In genomic region chr7:16875326-16875725, GRCm38 (mm10) we compare ENCODE assay signal across 8 mouse cellular contexts. TPM values are rescaled to one million over a fixed set of nuclear protein-coding genes. Genes with fewer than 3 reads are reported as not detected.
DNase-seq lines count a peak whose midpoint lies in the region; ATAC-seq and TF ChIP-seq lines count a peak whose summit lies in the region.

No protein-coding gene starts in this region.

- no peak for DNase-seq in left cerebral cortex, adult 2 months (ENCODE audit: extremely low spot score in 1 of 2, low spot score in 2 of 2)
- no peak for DNase-seq in left cerebral cortex, adult 11 months (ENCODE audit: low spot score)
- no peak for DNase-seq in embryonic facial prominence, embryonic 11.5 days (ENCODE audit: low spot score)
- no peak for DNase-seq in hindbrain, postnatal 0 days (ENCODE audit: low spot score)
- no peak for DNase-seq in thymus, postnatal 25 days
- no peak for DNase-seq in gastrocnemius, postnatal 4 days (ENCODE audit: low spot score in 2 of 2)
- no peak for DNase-seq in right cerebral cortex, postnatal 36 days (ENCODE audit: low spot score in 2 of 2)

- intact Hi-C loops in left cerebral cortex, adult 2 months (cut with DNase I), result no loop called here

- peak overlapping the region; percentile 96 for H3K4me3 ChIP-seq in left cerebral cortex, adult 2 months
- peak overlapping the region; percentile 89 for H3K4me3 ChIP-seq in embryonic facial prominence, embryonic 11.5 days (ENCODE audit: low read depth, low read length)
- peak overlapping the region; percentile 69 for H3K4me3 ChIP-seq in hindbrain, postnatal 0 days (ENCODE audit: low read length)
- H3K4me3 ChIP-seq in neural tube, embryonic 12.5 days, result peak overlapping the region; percentile 79

- peak overlapping the region; percentile 90 for H3K9ac ChIP-seq in embryonic facial prominence, embryonic 11.5 days (replicated peaks; ENCODE audit: low read length)
- H3K9ac ChIP-seq in hindbrain, postnatal 0 days (replicated peaks; ENCODE audit: low read length), result peak overlapping the region; percentile 82
- H3K9ac ChIP-seq in neural tube, embryonic 12.5 days, result peak overlapping the region; percentile 88

- under 1% methylated on average over 35 of the region's 42 CpGs for WGBS in embryonic facial prominence, embryonic 11.5 days
- 4% methylated on average over 29 of the region's 42 CpGs for WGBS in hindbrain, postnatal 0 days
- 0% methylated on average over 39 of the region's 42 CpGs for WGBS in neural tube, embryonic 12.5 days

- H3K27ac ChIP-seq in left cerebral cortex, adult 2 months, result peak overlapping the region; percentile 94
- H3K27ac ChIP-seq in embryonic facial prominence, embryonic 11.5 days (replicated peaks; ENCODE audit: low read depth, low read length), result peak overlapping the region; percentile 94
- H3K27ac ChIP-seq in hindbrain, postnatal 0 days, result peak overlapping the region; percentile 83
- H3K27ac ChIP-seq in neural tube, embryonic 12.5 days, result peak overlapping the region; percentile 70

- no peaks in the 10 kb centered on the region for H3K9me3 ChIP-seq in embryonic facial prominence, embryonic 11.5 days (replicated peaks; ENCODE audit: control insufficient read depth, low read length)
- no peaks in the 10 kb centered on the region for H3K9me3 ChIP-seq in hindbrain, postnatal 0 days (ENCODE audit: low read length)
- no peaks in the 10 kb centered on the region for H3K9me3 ChIP-seq in neural tube, embryonic 12.5 days

- ATAC-seq in embryonic facial prominence, embryonic 11.5 days (replicated peaks; ENCODE audit: insufficient number of reproducible peaks, low FRiP score, low TSS enrichment, low read depth), result peak; percentile 25; the same call in 1 of the 2 replicates
- no peak for ATAC-seq in hindbrain, postnatal 0 days
- ATAC-seq in neural tube, embryonic 12.5 days (ENCODE audit: low FRiP score, low read depth), result peak; percentile 55

- H3K4me1 ChIP-seq in embryonic facial prominence, embryonic 11.5 days (ENCODE audit: control insufficient read depth, insufficient read depth, low read length), result peaks cover 2% of the 10 kb centered on the region
- H3K4me1 ChIP-seq in hindbrain, postnatal 0 days (ENCODE audit: insufficient read depth, low read length), result peaks cover 5% of the 10 kb centered on the region
- H3K4me1 ChIP-seq in neural tube, embryonic 12.5 days, result peaks cover 22% of the 10 kb centered on the region

- TF ChIP-seq CTCF in left cerebral cortex, adult 2 months (IDR thresholded peaks at IDR 0.05), result no peak
- no peak for TF ChIP-seq CTCF in hindbrain, postnatal 0 days (IDR thresholded peaks at IDR 0.05; ENCODE audit: low read depth)

- H3K36me3 ChIP-seq in embryonic facial prominence, embryonic 11.5 days (replicated peaks; ENCODE audit: control insufficient read depth, insufficient read depth, low read depth, low read length), result no peaks in the 10 kb centered on the region; the same call in 1 of the 2 replicates
- no peaks in the 10 kb centered on the region for H3K36me3 ChIP-seq in hindbrain, postnatal 0 days (ENCODE audit: insufficient read depth, low read length)
- H3K36me3 ChIP-seq in neural tube, embryonic 12.5 days, result peaks cover 10% of the 10 kb centered on the region; the same call in 1 of the 2 replicates

- peak overlapping the region; percentile 71 for H3K4me2 ChIP-seq in embryonic facial prominence, embryonic 11.5 days (ENCODE audit: low read depth, low read length)
- H3K4me2 ChIP-seq in hindbrain, postnatal 0 days (ENCODE audit: low read depth, low read length), result peak overlapping the region; percentile 68
- H3K4me2 ChIP-seq in neural tube, embryonic 12.5 days (replicated peaks), result peak overlapping the region; percentile 83

- no peaks in the 10 kb centered on the region for H3K27me3 ChIP-seq in embryonic facial prominence, embryonic 11.5 days (ENCODE audit: control insufficient read depth, insufficient read depth, low read length)
- H3K27me3 ChIP-seq in hindbrain, postnatal 0 days (ENCODE audit: insufficient read depth, low read length), result no peaks in the 10 kb centered on the region
- no peaks in the 10 kb centered on the region for H3K27me3 ChIP-seq in neural tube, embryonic 12.5 days (replicated peaks)

RNA-seq across cellular contexts. Expression of gene Dact3, which starts 0.2 kb away (rescaled TPM):
- total RNA-seq in left cerebral cortex, adult 2 months (2021), result 100 to 1,000 TPM; 188 to 196 TPM
- 11.5 and 12.2 TPM in 2 replicates for polyA plus RNA-seq in embryonic facial prominence, embryonic 11.5 days (2014; fragmentation: Nextera tagmentation; extraction: Ambion mirVana)
- total RNA-seq in hindbrain, postnatal 0 days (2014; rRNA removed), result 85.9 and 95.6 TPM in 2 replicates
- polyA plus RNA-seq in hindbrain, postnatal 0 days (2015; fragmentation: Nextera tagmentation; extraction: Ambion mirVana), result 7.2 TPM in 2 replicates
- 9.0 and 10.2 TPM in 2 replicates for polyA plus RNA-seq in neural tube, embryonic 12.5 days (2016; fragmentation: Nextera tagmentation; extraction: Ambion mirVana)
- 10 to 100 TPM; 17.8 to 19.0 TPM for total RNA-seq in gastrocnemius, postnatal 4 days (2021)

RNA-seq across cellular contexts. Expression of gene Gng8, which starts 16.3 kb away (rescaled TPM):
- 1 to 10 TPM; 1.8 to 2.7 TPM for total RNA-seq in left cerebral cortex, adult 2 months (2021)
- 16.0 and 19.8 TPM in 2 replicates for polyA plus RNA-seq in embryonic facial prominence, embryonic 11.5 days (2014; fragmentation: Nextera tagmentation; extraction: Ambion mirVana)
- 4.1 TPM in 1 of 2 replicates, not detected in the other for total RNA-seq in hindbrain, postnatal 0 days (2014; rRNA removed)
- polyA plus RNA-seq in hindbrain, postnatal 0 days (2015; fragmentation: Nextera tagmentation; extraction: Ambion mirVana), result 0.62 and 4.7 TPM in 2 replicates
- 8.4 and 9.6 TPM in 2 replicates for polyA plus RNA-seq in neural tube, embryonic 12.5 days (2016; fragmentation: Nextera tagmentation; extraction: Ambion mirVana)
- total RNA-seq in gastrocnemius, postnatal 4 days (2021), result 1 to 10 TPM; 2.6 TPM

RNA-seq across cellular contexts. Expression of gene Ptgir, which starts 31.0 kb away (rescaled TPM):
- total RNA-seq in left cerebral cortex, adult 2 months (2021), result under 1 TPM; 0.11 to 0.21 TPM
- 0.87 and 1.1 TPM in 2 replicates for polyA plus RNA-seq in embryonic facial prominence, embryonic 11.5 days (2014; fragmentation: Nextera tagmentation; extraction: Ambion mirVana)
- total RNA-seq in hindbrain, postnatal 0 days (2014; rRNA removed), result 0.18 and 0.21 TPM in 2 replicates
- 0.05 TPM in 2 replicates for polyA plus RNA-seq in hindbrain, postnatal 0 days (2015; fragmentation: Nextera tagmentation; extraction: Ambion mirVana)
- polyA plus RNA-seq in neural tube, embryonic 12.5 days (2016; fragmentation: Nextera tagmentation; extraction: Ambion mirVana), result 1.5 and 3.0 TPM in 2 replicates
- total RNA-seq in gastrocnemius, postnatal 4 days (2021), result 1 to 10 TPM; 2.6 to 3.3 TPM

RNA-seq across cellular contexts. Expression of gene Prkd2, which starts 32.6 kb away (rescaled TPM):
- 10 to 100 TPM in 1 of 2 experiments, 1 to 10 TPM in 1; 6.3 to 12.0 TPM for total RNA-seq in left cerebral cortex, adult 2 months (2021)
- polyA plus RNA-seq in embryonic facial prominence, embryonic 11.5 days (2014; fragmentation: Nextera tagmentation; extraction: Ambion mirVana), result 10.1 and 11.4 TPM in 2 replicates
- total RNA-seq in hindbrain, postnatal 0 days (2014; rRNA removed), result 4.3 and 5.4 TPM in 2 replicates
- polyA plus RNA-seq in hindbrain, postnatal 0 days (2015; fragmentation: Nextera tagmentation; extraction: Ambion mirVana), result 4.3 and 4.8 TPM in 2 replicates
- 9.5 and 10.4 TPM in 2 replicates for polyA plus RNA-seq in neural tube, embryonic 12.5 days (2016; fragmentation: Nextera tagmentation; extraction: Ambion mirVana)
- 10 to 100 TPM; 16.8 to 17.4 TPM for total RNA-seq in gastrocnemius, postnatal 4 days (2021)

RNA-seq across cellular contexts. Expression of gene Calm3, which starts 48.6 kb away (rescaled TPM):
- 1,000 to 10,000 TPM; 1,732 to 1,834 TPM for total RNA-seq in left cerebral cortex, adult 2 months (2021)
- polyA plus RNA-seq in embryonic facial prominence, embryonic 11.5 days (2014; fragmentation: Nextera tagmentation; extraction: Ambion mirVana), result 227 and 237 TPM in 2 replicates
- total RNA-seq in hindbrain, postnatal 0 days (2014; rRNA removed), result 1,865 and 2,018 TPM in 2 replicates
- polyA plus RNA-seq in hindbrain, postnatal 0 days (2015; fragmentation: Nextera tagmentation; extraction: Ambion mirVana), result 435 and 441 TPM in 2 replicates
- 213 and 232 TPM in 2 replicates for polyA plus RNA-seq in neural tube, embryonic 12.5 days (2016; fragmentation: Nextera tagmentation; extraction: Ambion mirVana)
- total RNA-seq in gastrocnemius, postnatal 4 days (2021), result 100 to 1,000 TPM; 189 to 234 TPM
